Mouse (Mus musculus) ovary, adult 18-20 months (tissue): ENCODE measurements around the gene Maco1.

Experiments used
- DNase-seq: peaks from one replicate; pipeline ENCODE4 v3.0.0; 2022; ENCODE audit warnings: low spot score, mixed read lengths

Maco1 gene

GRCm38 (mm10) chr4:134772805-134773674 is 80.1 kb downstream of the Maco1 start:
- DNase-seq, result no peak

- no peak for DNase-seq
Observed at GRCm38 (mm10) chr4:134769891-134770290, 83.3 kb downstream of the Maco1 start.

GRCm38 (mm10) chr4:134769081-134769811 is 83.9 kb downstream of the Maco1 start:
- DNase-seq, result no peak

GRCm38 (mm10) chr4:134768226-134768888 is 84.8 kb downstream of the Maco1 start:
- peak; percentile 37 for DNase-seq

- peak; percentile 63 for DNase-seq
Observed at GRCm38 (mm10) chr4:134767426-134768225, 85.5 kb downstream of the Maco1 start, which contains the start of gene Ldlrap1. Ldlrap1 (minus strand) TSS chr4:134768024.

- peak; percentile 34 for DNase-seq
Observed at GRCm38 (mm10) chr4:134766904-134767425, 86.2 kb downstream of the Maco1 start.

- no peak for DNase-seq
Observed at GRCm38 (mm10) chr4:134766277-134766676, 86.9 kb downstream of the Maco1 start.

- DNase-seq, result no peak
Observed at GRCm38 (mm10) chr4:134764333-134764732, 88.8 kb downstream of the Maco1 start.

- DNase-seq, result no peak
Observed at GRCm38 (mm10) chr4:134762360-134762759, 90.8 kb downstream of the Maco1 start.

GRCm38 (mm10) chr4:134760793-134761201 is 92.3 kb downstream of the Maco1 start:
- DNase-seq, result peak; percentile 68

GRCm38 (mm10) chr4:134760281-134760680 is 92.9 kb downstream of the Maco1 start:
- no peak for DNase-seq

- no peak for DNase-seq
Observed at GRCm38 (mm10) chr4:134759564-134759963, 93.6 kb downstream of the Maco1 start.

GRCm38 (mm10) chr4:134758922-134759321 is 94.2 kb downstream of the Maco1 start:
- no peak for DNase-seq

GRCm38 (mm10) chr4:134758367-134758766 is 94.8 kb downstream of the Maco1 start:
- DNase-seq, result no peak

- no peak for DNase-seq
Observed at GRCm38 (mm10) chr4:134756953-134757352, 96.2 kb downstream of the Maco1 start.

GRCm38 (mm10) chr4:134754941-134755340 is 98.2 kb downstream of the Maco1 start:
- DNase-seq, result no peak

- no peak for DNase-seq
Observed at GRCm38 (mm10) chr4:134754371-134754770, 98.8 kb downstream of the Maco1 start.

GRCm38 (mm10) chr4:134753516-134754261 is 99.5 kb downstream of the Maco1 start:
- DNase-seq, result no peak

GRCm38 (mm10) chr4:134752911-134753426 is 100.2 kb downstream of the Maco1 start:
- DNase-seq, result no peak
